Mouse (Mus musculus): ENCODE data around the gene Nlgn1.

DNA sequence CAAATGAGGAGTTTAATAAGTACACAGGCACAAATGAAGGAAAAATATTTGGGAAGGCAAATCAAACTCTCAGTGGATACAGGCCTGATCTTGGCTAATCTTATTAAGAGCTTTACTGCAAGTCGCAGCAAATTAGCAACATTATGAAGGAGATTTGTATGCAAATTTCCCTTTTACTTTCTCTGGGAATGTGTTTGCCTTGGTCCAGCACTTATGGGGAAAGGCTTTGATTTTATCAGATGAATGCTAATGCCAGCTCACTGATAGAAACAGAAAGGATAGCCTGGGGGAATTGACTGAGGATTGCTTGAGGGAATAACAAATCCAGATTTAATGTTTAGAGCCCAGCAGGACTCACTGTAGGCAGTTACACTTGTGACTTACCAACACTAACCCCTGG is 725.7 kb downstream of the Nlgn1 start:
- no peak for TF ChIP-seq ZNF384 (IDR thresholded peaks at IDR 0.05; ENCODE audit: low read depth, low read length)
- no peak for TF ChIP-seq CHD2 (IDR thresholded peaks at IDR 0.05; ENCODE audit: low read depth, low read length)
- no peak for TF ChIP-seq ZC3H11A (IDR thresholded peaks at IDR 0.05; ENCODE audit: borderline replicate concordance, low read depth, low read length)
- TF ChIP-seq HCFC1 (IDR thresholded peaks at IDR 0.05; ENCODE audit: borderline replicate concordance, insufficient read depth, low read length), result no peak
- no peak for TF ChIP-seq MAFK (IDR thresholded peaks at IDR 0.05; ENCODE audit: insufficient read depth, low read depth, low read length)
